Mouse (Mus musculus) olfactory bulb, adult 2 months (tissue): ENCODE data around the gene Loxl4. TPM values are rescaled to one million over a fixed set of nuclear protein-coding genes. Genes with fewer than 3 reads are reported as not detected.

Source experiments
- H3K27ac ChIP-seq: fragments of 200-500 bp; 2 replicates; pipeline ENCODE4 v1.5.1; 2012; ENCODE audit warnings: low read depth, low read length; ENCODE audit not compliant: insufficient read depth
- H3K4me1 ChIP-seq: fragments of 200-500 bp; 2 replicates; pipeline ENCODE4 v1.6.1; 2012; ENCODE audit warnings: low read length; ENCODE audit not compliant: control insufficient read depth, insufficient read depth
- H3K4me3 ChIP-seq: fragments of 200-500 bp; 2 replicates; pipeline ENCODE4 v1.5.1; 2012; ENCODE audit warnings: mild to moderate bottlenecking, low read depth, low read length, moderate library complexity; ENCODE audit not compliant: insufficient read depth
- CTCF ChIP-seq: fragments of 200-500 bp; IDR thresholded peaks from 2 replicates; pipeline ENCODE4 v1.5.1; 2012; ENCODE audit warnings: low read depth, mild to moderate bottlenecking, low read length, moderate library complexity; ENCODE audit not compliant: insufficient read depth
- POLR2A ChIP-seq: fragments of 200-500 bp; IDR thresholded peaks from 2 replicates; pipeline ENCODE4 v1.6.1; 2012; ENCODE audit warnings: mild to moderate bottlenecking, low read depth, low read length, moderate library complexity; ENCODE audit not compliant: insufficient read depth
- WGBS: fragments of 180-500 bp; shearing (Covaris S2); methylation state at CpG from one replicate; pipeline ENCODE4 v1.1.7; 2018; 5-methylcytosine and 5-hydroxymethylcytosine counted together
- polyA plus RNA-seq: library from polyadenylated mRNA; stranded (reverse); fragments of >200 nt; gene quantifications from 2 replicates; pipeline ENCODE4 v1.2.4, GENCODE M21; 2012; ENCODE audit warnings: low replicate concordance; ENCODE audit not compliant: missing spikeins, insufficient read depth, insufficient read length

Loxl4 gene
- polyA plus RNA-seq, 1 experiment, result not detected

- TF ChIP-seq POLR2A, result no peak
- TF ChIP-seq CTCF, result no peak
- 73% methylated on average over 6 of the region's 6 CpGs for WGBS
- Histone ChIP-seq H3K4me1 (no peaks in the 10 kb centered on the region), H3K27ac (no peak overlapping the region), H3K4me3 (no peak overlapping the region)
These were observed 40.5 kb upstream of the Loxl4 start for GRCm38 (mm10) chr19:42653091-42653490.

DNA sequence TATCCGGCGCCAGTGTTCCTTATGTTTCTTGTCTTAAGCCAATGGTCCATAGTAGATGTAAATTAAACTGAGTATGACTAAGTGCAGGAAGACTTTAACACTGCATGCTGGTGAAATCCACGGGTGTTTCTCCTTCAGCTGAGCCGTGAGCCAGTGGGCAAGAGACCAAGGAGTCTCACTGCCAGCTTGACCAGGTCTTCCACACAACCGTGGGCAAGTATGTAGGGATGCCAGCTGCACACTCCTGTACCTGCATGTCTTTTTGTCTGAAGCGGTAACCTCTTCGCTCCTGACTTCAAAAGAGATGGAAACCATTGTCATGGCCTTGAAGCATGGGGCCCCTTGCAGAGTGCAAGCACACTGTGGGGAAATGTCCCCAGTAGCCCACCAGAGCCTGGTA lies 39.8 kb upstream of the Loxl4 start:
- no peak overlapping the region for H3K27ac ChIP-seq
- H3K4me1 ChIP-seq, result no peaks in the 10 kb centered on the region
- H3K4me3 ChIP-seq, result no peak overlapping the region
- TF ChIP-seq CTCF (no peak), POLR2A (no peak)
- WGBS, result 68% methylated on average over 7 of the region's 7 CpGs

DNA sequence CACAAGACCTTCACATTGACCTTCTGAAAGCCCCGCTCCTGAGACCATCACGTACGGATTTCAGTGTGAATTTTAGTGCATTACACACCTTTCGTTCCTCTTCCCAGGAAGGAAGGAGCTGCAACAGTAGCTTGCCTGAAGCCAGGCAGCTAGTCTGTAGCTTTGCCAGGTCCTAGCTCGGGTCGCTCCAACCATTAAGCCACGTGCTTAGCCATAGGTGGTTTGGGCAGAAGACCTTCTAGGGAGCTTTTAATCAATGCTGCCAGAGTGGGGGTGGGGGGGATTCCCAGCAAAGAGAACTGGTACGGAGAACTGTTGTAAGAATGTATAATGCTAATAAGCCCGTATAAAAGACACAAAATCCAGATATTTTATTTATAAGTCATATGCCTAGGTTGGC lies 27.6 kb upstream of the Loxl4 start:
- TF ChIP-seq CTCF (no peak), POLR2A (no peak)
- no peak overlapping the region for H3K27ac ChIP-seq
- 89% methylated on average over 9 of the region's 9 CpGs for WGBS
- H3K4me1 ChIP-seq, result no peaks in the 10 kb centered on the region
- no peak overlapping the region for H3K4me3 ChIP-seq

GRCm38 (mm10) chr19:42639544-42639943 lies 26.9 kb upstream of the Loxl4 start:
- TF ChIP-seq POLR2A, result no peak
- TF ChIP-seq CTCF, result no peak
- H3K27ac ChIP-seq, result no peak overlapping the region
- 78% methylated on average over 8 of the region's 8 CpGs for WGBS
- H3K4me1 ChIP-seq, result no peaks in the 10 kb centered on the region
- no peak overlapping the region for H3K4me3 ChIP-seq

GRCm38 (mm10) chr19:42638604-42639481 lies 26.2 kb upstream of the Loxl4 start:
- H3K27ac ChIP-seq, result no peak overlapping the region
- no peak overlapping the region for H3K4me3 ChIP-seq
- no peaks in the 10 kb centered on the region for H3K4me1 ChIP-seq
- TF ChIP-seq POLR2A (no peak), CTCF (no peak)
- 69% methylated on average over 8 of the region's 8 CpGs for WGBS

- H3K27ac ChIP-seq, result no peak overlapping the region
- TF ChIP-seq POLR2A (no peak), CTCF (no peak)
- no peak overlapping the region for H3K4me3 ChIP-seq
- WGBS, result 60% methylated on average over 11 of the region's 11 CpGs
- H3K4me1 ChIP-seq, result peaks cover 9% of the 10 kb centered on the region
These were observed 24.0 kb upstream of the Loxl4 start for GRCm38 (mm10) chr19:42636631-42637030.

DNA sequence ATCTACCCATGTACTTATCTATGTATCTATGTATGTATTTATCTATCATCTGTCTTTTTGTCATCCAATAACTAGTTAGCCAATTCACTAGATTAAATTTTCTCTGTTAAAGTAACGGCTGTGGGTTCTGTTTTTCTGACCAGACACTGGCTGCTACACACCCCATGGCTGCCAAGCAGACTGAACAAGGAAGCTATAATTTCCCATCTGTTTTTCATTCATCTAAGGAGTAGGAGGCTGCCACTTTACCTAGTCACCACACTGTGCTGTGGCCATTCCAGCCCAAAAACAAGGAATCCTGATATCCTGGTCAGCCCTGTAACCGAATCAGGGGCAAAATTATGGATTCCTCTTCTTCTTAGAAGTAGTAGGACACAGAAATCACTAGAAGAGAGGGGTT lies 21.0 kb upstream of the Loxl4 start:
- Histone ChIP-seq H3K27ac (no peak overlapping the region), H3K4me3 (no peak overlapping the region), H3K4me1 (peaks cover 14% of the 10 kb centered on the region)
- TF ChIP-seq CTCF (no peak), POLR2A (no peak)
- 78% methylated on average over 2 of the region's 2 CpGs for WGBS

DNA sequence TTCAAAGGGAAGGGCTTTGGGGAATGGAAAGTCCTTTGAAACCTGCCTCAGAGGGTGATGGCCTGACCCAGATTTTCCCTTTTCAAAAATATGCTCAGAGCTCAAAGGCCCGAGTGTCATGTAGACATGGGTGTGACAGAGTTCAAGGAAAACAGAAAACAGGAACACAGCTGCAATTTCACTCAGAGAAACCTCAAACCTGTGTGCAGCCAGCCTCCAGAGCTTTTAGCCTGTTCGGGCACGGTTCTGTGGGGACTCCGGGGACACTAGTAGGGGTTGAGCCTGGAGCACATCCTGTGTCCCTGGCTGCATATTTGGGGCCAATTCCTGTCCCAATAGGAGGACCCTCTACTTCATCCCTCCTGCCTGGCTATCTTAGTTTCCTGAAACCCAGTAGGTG lies 19.7 kb upstream of the Loxl4 start:
- Histone ChIP-seq H3K4me3 (no peak overlapping the region), H3K4me1 (peaks cover 14% of the 10 kb centered on the region), H3K27ac (no peak overlapping the region)
- 82% methylated on average over 4 of the region's 4 CpGs for WGBS
- TF ChIP-seq POLR2A, result no peak
- no peak for TF ChIP-seq CTCF

DNA sequence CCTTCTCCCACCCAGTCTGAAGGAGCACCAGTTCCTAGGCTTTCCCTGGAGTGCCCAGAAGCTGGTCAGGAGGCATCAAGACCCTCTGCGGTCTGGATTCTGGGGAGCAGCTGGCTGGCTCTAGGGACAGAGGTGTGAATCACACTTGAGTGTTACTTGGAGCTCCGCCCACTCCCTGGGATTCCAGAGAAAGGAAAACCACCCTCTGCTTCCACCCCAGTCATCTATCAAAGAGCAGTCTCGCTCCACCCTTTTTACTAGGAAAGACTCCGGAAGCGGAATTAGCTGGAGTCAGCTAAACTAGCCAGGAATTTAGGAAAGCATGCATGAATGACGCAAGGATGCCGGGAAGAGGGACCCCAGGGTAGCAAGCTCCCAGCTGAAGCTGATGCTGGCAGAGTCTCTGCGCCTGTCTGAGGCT lies 18.9 kb upstream of the Loxl4 start:
- WGBS, result 11% methylated on average over 8 of the region's 8 CpGs
- H3K27ac ChIP-seq, result no peak overlapping the region
- TF ChIP-seq CTCF, result no peak
- TF ChIP-seq POLR2A, result no peak
- H3K4me1 ChIP-seq, result peaks cover 14% of the 10 kb centered on the region
- no peak overlapping the region for H3K4me3 ChIP-seq

- 79% methylated on average over 6 of the region's 6 CpGs for WGBS
- Histone ChIP-seq H3K27ac (no peak overlapping the region), H3K4me3 (no peak overlapping the region), H3K4me1 (peaks cover 14% of the 10 kb centered on the region)
- TF ChIP-seq CTCF (no peak), POLR2A (no peak)
These were observed 15.5 kb upstream of the Loxl4 start for GRCm38 (mm10) chr19:42628068-42628467.
